Mouse (Mus musculus): ENCODE data around the gene 1700029H14Rik. TPM values are rescaled to one million over a fixed set of nuclear protein-coding genes. Genes with fewer than 3 reads are reported as not detected.

1700029H14Rik gene
- polyA plus RNA-seq, 1 experiment from 2014 or later: not detected

- WGBS: 66% methylated on average over 5 of the region's 5 CpGs
- no peak overlapping the region for H3K4me3 ChIP-seq (replicated peaks)
Measured at GRCm38 (mm10) chr8:13541526-13541925, 20.7 kb downstream of the 1700029H14Rik start.

GRCm38 (mm10) chr8:13540122-13540521, 22.1 kb downstream of the 1700029H14Rik start:
- WGBS: 90% methylated on average over 5 of the region's 5 CpGs
- no peak for ATAC-seq (ENCODE audit: low FRiP score)
- no peak overlapping the region for H3K4me3 ChIP-seq (replicated peaks)
- no peaks in the 10 kb centered on the region for H3K36me3 ChIP-seq
- no peaks in the 10 kb centered on the region; the same call in 1 of the 2 replicates for H3K27me3 ChIP-seq (replicated peaks)
- H3K9ac ChIP-seq (replicated peaks): no peak overlapping the region
- H3K9me3 ChIP-seq (replicated peaks): no peaks in the 10 kb centered on the region
- H3K4me1 ChIP-seq: no peaks in the 10 kb centered on the region
- no peak overlapping the region for H3K4me2 ChIP-seq
- no peak overlapping the region for H3K27ac ChIP-seq (replicated peaks)

More at GRCm38 (mm10) chr8:13541526-13541925, 20.7 kb downstream of the 1700029H14Rik start:
- Histone ChIP-seq H3K9me3 (replicated peaks) (no peaks in the 10 kb centered on the region), H3K27me3 (replicated peaks) (no peaks in the 10 kb centered on the region; the same call in 1 of the 2 replicates), H3K27ac (replicated peaks) (no peak overlapping the region), H3K9ac (replicated peaks) (no peak overlapping the region), H3K36me3 (no peaks in the 10 kb centered on the region), H3K4me1 (no peaks in the 10 kb centered on the region), H3K4me2 (no peak overlapping the region)
- no peak for ATAC-seq (ENCODE audit: low FRiP score)

GRCm38 (mm10) chr8:13538821-13539220, 23.4 kb downstream of the 1700029H14Rik start:
- 49% methylated on average over 6 of the region's 6 CpGs for WGBS
- H3K27me3 ChIP-seq (replicated peaks): no peaks in the 10 kb centered on the region; the same call in 1 of the 2 replicates
- H3K9ac ChIP-seq (replicated peaks): no peak overlapping the region
- H3K36me3 ChIP-seq: no peaks in the 10 kb centered on the region
- H3K4me3 ChIP-seq (replicated peaks): no peak overlapping the region
- no peak overlapping the region; the same call in 1 of the 2 replicates for H3K27ac ChIP-seq (replicated peaks)
- H3K4me1 ChIP-seq: no peaks in the 10 kb centered on the region
- H3K4me2 ChIP-seq: no peak overlapping the region
- H3K9me3 ChIP-seq (replicated peaks): no peaks in the 10 kb centered on the region
- ATAC-seq (ENCODE audit: low FRiP score): peak; percentile 53; the same call in 1 of the 2 replicates

GRCm38 (mm10) chr8:13537102-13537501, 25.2 kb downstream of the 1700029H14Rik start:
- Histone ChIP-seq H3K36me3 (no peaks in the 10 kb centered on the region), H3K4me1 (peaks cover 12% of the 10 kb centered on the region), H3K27me3 (replicated peaks) (no peaks in the 10 kb centered on the region; the same call in 1 of the 2 replicates), H3K4me3 (replicated peaks) (no peak overlapping the region), H3K4me2 (no peak overlapping the region), H3K9me3 (replicated peaks) (no peaks in the 10 kb centered on the region), H3K27ac (replicated peaks) (no peak overlapping the region), H3K9ac (replicated peaks) (no peak overlapping the region)
- ATAC-seq (ENCODE audit: low FRiP score): no peak
- WGBS: 36% methylated on average over 2 of the region's 2 CpGs

- no peak overlapping the region for H3K9ac ChIP-seq (replicated peaks)
- no peaks in the 10 kb centered on the region for H3K27me3 ChIP-seq (replicated peaks)
- H3K4me3 ChIP-seq (replicated peaks): no peak overlapping the region
- 53% methylated on average over 8 of the region's 8 CpGs for WGBS
- no peaks in the 10 kb centered on the region for H3K9me3 ChIP-seq (replicated peaks)
- ATAC-seq (ENCODE audit: low FRiP score): no peak
- H3K4me2 ChIP-seq: no peak overlapping the region
- no peak overlapping the region for H3K27ac ChIP-seq (replicated peaks)
- no peaks in the 10 kb centered on the region for H3K36me3 ChIP-seq
- peaks cover 37% of the 10 kb centered on the region for H3K4me1 ChIP-seq
Measured at GRCm38 (mm10) chr8:13533123-13533522, 29.1 kb downstream of the 1700029H14Rik start.

GRCm38 (mm10) chr8:13531602-13532171, 30.6 kb downstream of the 1700029H14Rik start:
- Histone ChIP-seq H3K36me3 (no peaks in the 10 kb centered on the region), H3K27me3 (replicated peaks) (no peaks in the 10 kb centered on the region), H3K9ac (replicated peaks) (no peak overlapping the region), H3K9me3 (replicated peaks) (no peaks in the 10 kb centered on the region), H3K4me1 (peaks cover 37% of the 10 kb centered on the region), H3K27ac (replicated peaks) (peak overlapping the region; percentile 68), H3K4me2 (no peak overlapping the region), H3K4me3 (replicated peaks) (no peak overlapping the region)
- WGBS: 58% methylated on average over 9 of the region's 9 CpGs
- ATAC-seq (ENCODE audit: low FRiP score): no peak

GRCm38 (mm10) chr8:13530941-13531340, 31.3 kb downstream of the 1700029H14Rik start:
- peaks cover 37% of the 10 kb centered on the region for H3K4me1 ChIP-seq
- no peak overlapping the region for H3K9ac ChIP-seq (replicated peaks)
- no peaks in the 10 kb centered on the region for H3K27me3 ChIP-seq (replicated peaks)
- no peaks in the 10 kb centered on the region for H3K36me3 ChIP-seq
- peak; percentile 80 for ATAC-seq (ENCODE audit: low FRiP score)
- no peak overlapping the region for H3K4me2 ChIP-seq
- 21% methylated on average over 5 of the region's 5 CpGs for WGBS
- H3K4me3 ChIP-seq (replicated peaks): no peak overlapping the region
- no peaks in the 10 kb centered on the region for H3K9me3 ChIP-seq (replicated peaks)
- H3K27ac ChIP-seq (replicated peaks): peak overlapping the region; percentile 68

- Histone ChIP-seq H3K27ac (replicated peaks) (peak overlapping the region; percentile 68), H3K4me1 (peaks cover 37% of the 10 kb centered on the region), H3K4me3 (replicated peaks) (no peak overlapping the region), H3K27me3 (replicated peaks) (no peaks in the 10 kb centered on the region), H3K9ac (replicated peaks) (no peak overlapping the region), H3K9me3 (replicated peaks) (no peaks in the 10 kb centered on the region), H3K4me2 (no peak overlapping the region), H3K36me3 (no peaks in the 10 kb centered on the region)
- 70% methylated on average over 3 of the region's 3 CpGs for WGBS
- 0 out of 2 replicates have a peak, but pooled peaks have one; percentile 18 for ATAC-seq (ENCODE audit: low FRiP score)
Measured at GRCm38 (mm10) chr8:13530401-13530800, 31.9 kb downstream of the 1700029H14Rik start.

- Histone ChIP-seq H3K36me3 (no peaks in the 10 kb centered on the region), H3K4me3 (replicated peaks) (no peak overlapping the region), H3K9ac (replicated peaks) (no peak overlapping the region), H3K27ac (replicated peaks) (peak overlapping the region; percentile 68), H3K9me3 (replicated peaks) (no peaks in the 10 kb centered on the region), H3K4me2 (no peak overlapping the region), H3K4me1 (peaks cover 37% of the 10 kb centered on the region), H3K27me3 (replicated peaks) (no peaks in the 10 kb centered on the region)
- peak; percentile 79 for ATAC-seq (ENCODE audit: low FRiP score)
- WGBS: 61% methylated on average over 7 of the region's 7 CpGs
Measured at GRCm38 (mm10) chr8:13529891-13530316, 32.4 kb downstream of the 1700029H14Rik start.

GRCm38 (mm10) chr8:13529011-13529840, 33.0 kb downstream of the 1700029H14Rik start:
- 75% methylated on average over 15 of the region's 15 CpGs for WGBS
- no peak overlapping the region for H3K4me2 ChIP-seq
- H3K27me3 ChIP-seq (replicated peaks): no peaks in the 10 kb centered on the region
- H3K36me3 ChIP-seq: no peaks in the 10 kb centered on the region
- peak overlapping the region; percentile 28; the same call in 1 of the 2 replicates for H3K27ac ChIP-seq (replicated peaks)
- no peak overlapping the region for H3K9ac ChIP-seq (replicated peaks)
- no peak for ATAC-seq (ENCODE audit: low FRiP score)
- no peak overlapping the region for H3K4me3 ChIP-seq (replicated peaks)
- peaks cover 37% of the 10 kb centered on the region for H3K4me1 ChIP-seq
- H3K9me3 ChIP-seq (replicated peaks): no peaks in the 10 kb centered on the region

- Histone ChIP-seq H3K4me2 (no peak overlapping the region), H3K27me3 (replicated peaks) (no peaks in the 10 kb centered on the region), H3K27ac (replicated peaks) (no peak overlapping the region), H3K4me1 (no peaks in the 10 kb centered on the region), H3K9me3 (replicated peaks) (no peaks in the 10 kb centered on the region), H3K9ac (replicated peaks) (no peak overlapping the region), H3K4me3 (replicated peaks) (no peak overlapping the region), H3K36me3 (no peaks in the 10 kb centered on the region)
- 57% methylated on average over 7 of the region's 7 CpGs for WGBS
- no peak for ATAC-seq (ENCODE audit: low FRiP score)
Measured at GRCm38 (mm10) chr8:13521392-13521791, 40.9 kb downstream of the 1700029H14Rik start.

- Histone ChIP-seq H3K4me3 (replicated peaks) (no peak overlapping the region), H3K27me3 (replicated peaks) (no peaks in the 10 kb centered on the region), H3K9me3 (replicated peaks) (no peaks in the 10 kb centered on the region), H3K27ac (replicated peaks) (no peak overlapping the region), H3K4me2 (no peak overlapping the region), H3K4me1 (no peaks in the 10 kb centered on the region), H3K9ac (replicated peaks) (no peak overlapping the region), H3K36me3 (no peaks in the 10 kb centered on the region)
- no peak for ATAC-seq (ENCODE audit: low FRiP score)
- 62% methylated on average over 6 of the region's 6 CpGs for WGBS
Measured at GRCm38 (mm10) chr8:13520349-13520748, 41.9 kb downstream of the 1700029H14Rik start.

All from neural tube, embryonic 15.5 days (tissue).